Mouse (Mus musculus): ENCODE measurements around the gene Nudt16l1.

DNA sequence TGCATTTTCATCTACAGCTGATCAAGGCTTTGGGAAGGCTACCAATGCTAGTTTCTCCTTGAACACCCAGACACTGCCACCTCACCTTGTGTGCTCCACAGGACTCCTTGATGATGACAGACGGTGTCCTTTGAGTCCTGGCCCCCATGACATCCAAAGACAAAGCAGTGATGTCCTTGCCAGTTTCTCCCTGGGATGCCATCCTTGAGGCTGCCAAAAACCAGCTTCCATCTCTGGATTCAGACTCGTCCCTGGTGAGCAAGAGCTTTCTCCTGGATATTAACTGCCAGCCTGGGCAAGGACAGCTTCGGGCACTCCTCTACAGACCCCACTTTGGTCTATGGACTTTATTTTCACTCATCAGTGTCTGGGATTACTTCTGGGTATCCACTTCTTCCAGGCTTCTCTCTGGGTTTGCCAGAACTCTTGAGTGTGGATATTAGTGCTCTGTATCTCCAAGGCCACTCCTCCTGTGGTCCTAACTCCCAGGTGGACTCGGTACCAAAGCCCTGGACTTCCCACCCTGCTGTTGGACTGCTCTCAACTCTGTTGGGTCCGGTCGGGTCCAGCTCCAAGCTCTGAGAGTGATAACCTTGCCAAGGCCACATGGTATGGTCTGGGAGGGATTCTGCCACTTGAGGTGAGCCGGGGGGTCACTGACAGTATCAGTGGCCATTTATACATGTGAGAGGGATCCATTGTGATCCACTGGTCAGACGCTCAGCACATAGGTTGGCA lies 27.0 kb downstream of the Nudt16l1 start:
- TF ChIP-seq CTCF (IDR thresholded peaks at IDR 0.05; ENCODE audit: low read depth, low read length), result no peak
- no peak for TF ChIP-seq GATA1 (IDR thresholded peaks at IDR 0.05; ENCODE audit: borderline replicate concordance, low read length)
- no peak for TF ChIP-seq GATA2 (IDR thresholded peaks at IDR 0.05; ENCODE audit: borderline replicate concordance, low read depth, low read length)
- TF ChIP-seq TAL1 (conservative IDR thresholded peaks at IDR 0.05; ENCODE audit: low read depth, low read length), result no peak

Data from G1E (cell line).